Mouse (Mus musculus) central nervous system, embryonic 18 days (tissue): ENCODE results near the gene Arhgef6. TPM values are rescaled to one million over a fixed set of nuclear protein-coding genes. Genes with fewer than 3 reads are reported as not detected.

ENCODE experiments used
- polyA plus RNA-seq: library from polyadenylated mRNA; depleted of rRNA; stranded (reverse); fragments of >200 nt; gene quantifications from 2 replicates; pipeline ENCODE4 v1.2.3, GENCODE M21; 2012; rRNA removed

Gene Arhgef6
- 9.8 and 11.3 TPM in 2 replicates for polyA plus RNA-seq

GRCm38 (mm10) chrX:57338371-57339211, at the start of gene Arhgef6:
Gene Arhgef6 (minus strand): TSS chrX:57338729.

GRCm38 (mm10) chrX:57211876-57212275, 126.7 kb downstream of the Arhgef6 start, which contains the start of gene Cd40lg:
Gene Cd40lg (plus strand): TSS chrX:57212143.

Other genes starting within 250 kb of the Arhgef6 start
- not detected in 2 replicates for gene Cd40lg, start 126.6 kb downstream of the Arhgef6 start, polyA plus RNA-seq
- gene Rbmx, start 54.3 kb upstream of the Arhgef6 start, polyA plus RNA-seq, result 196 and 207 TPM in 2 replicates
- 0.04 TPM in 1 of 2 replicates, not detected in the other for gene Gm364, start 70.4 kb upstream of the Arhgef6 start, polyA plus RNA-seq
- gene Gpr101, start 165.0 kb upstream of the Arhgef6 start, polyA plus RNA-seq, result 0.67 and 0.70 TPM in 2 replicates